Mouse (Mus musculus): ENCODE results near the gene Dkk1. TPM values are rescaled to one million over a fixed set of nuclear protein-coding genes. Genes with fewer than 3 reads are reported as not detected.
"Not testable (repeated sequence)": the region's sequence is repeated elsewhere in the genome, so short reads cannot be mapped to it uniquely, and the experiment has no call there.

Gene Dkk1
- total RNA-seq (2015) (not detected in 2 replicates), total RNA-seq (2017) (not detected in 2 replicates)

- peak; percentile 60 for ATAC-seq (replicated peaks; ENCODE audit: poor library complexity)
These were observed at the start of gene Dkk1 for GRCm38 (mm10) chr19:30549044-30549853. Gene Dkk1 (minus strand): TSS chr19:30549665.

- no peak for ATAC-seq (replicated peaks; ENCODE audit: poor library complexity)
These were observed 36.9 kb upstream of the Dkk1 start for GRCm38 (mm10) chr19:30586366-30586765.

GRCm38 (mm10) chr19:30564516-30564915 lies 15.1 kb upstream of the Dkk1 start:
- no peak for ATAC-seq (replicated peaks; ENCODE audit: poor library complexity)

DNA sequence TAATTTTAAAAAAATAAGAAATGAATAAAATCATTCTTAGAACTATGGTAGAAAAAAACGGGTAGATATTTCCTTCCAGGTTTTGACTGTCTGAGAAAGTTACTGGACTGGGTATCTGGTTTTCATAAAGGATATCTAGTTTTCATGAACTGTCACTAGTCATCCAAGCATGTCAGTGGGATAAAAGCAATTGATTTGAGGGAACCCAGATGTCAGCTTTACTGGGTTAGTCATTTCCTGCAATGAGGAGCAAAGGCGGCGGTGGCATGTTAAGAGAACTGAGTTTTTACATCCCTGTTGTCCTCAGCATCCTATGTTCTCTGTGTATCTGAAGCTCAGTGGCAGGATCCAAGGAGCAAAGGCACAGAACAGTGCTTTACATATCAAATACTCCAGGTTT lies 14.4 kb upstream of the Dkk1 start:
- ATAC-seq (replicated peaks; ENCODE audit: poor library complexity): no peak

DNA sequence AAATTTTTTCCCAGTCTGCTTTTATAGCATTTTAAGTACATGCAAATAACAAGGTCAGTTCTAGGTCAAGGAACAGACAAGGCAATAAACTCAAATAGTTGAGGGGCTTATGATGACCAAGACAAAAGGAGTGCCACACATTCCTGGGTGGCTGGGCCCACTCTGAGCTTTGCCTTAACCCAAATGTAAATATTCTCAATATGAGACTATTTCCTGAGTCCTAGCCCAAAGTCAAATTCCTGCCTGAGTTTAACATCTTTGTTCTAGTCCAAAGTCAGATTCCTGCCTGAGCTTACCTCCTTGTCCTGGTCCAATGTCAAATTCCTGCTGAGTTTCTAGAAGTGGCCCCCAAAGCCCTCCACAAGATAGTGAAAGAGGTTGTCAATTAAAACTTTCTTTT lies 8.6 kb upstream of the Dkk1 start:
- no peak for ATAC-seq (replicated peaks; ENCODE audit: poor library complexity)

- peak; percentile 74 for ATAC-seq (replicated peaks; ENCODE audit: poor library complexity)
These were observed 5.0 kb upstream of the Dkk1 start for GRCm38 (mm10) chr19:30554467-30554881.

GRCm38 (mm10) chr19:30553740-30554139 lies 4.3 kb upstream of the Dkk1 start:
- no peak for ATAC-seq (replicated peaks; ENCODE audit: poor library complexity)

- ATAC-seq (replicated peaks; ENCODE audit: poor library complexity): no peak
These were observed 2.8 kb upstream of the Dkk1 start for GRCm38 (mm10) chr19:30552260-30552659.

DNA sequence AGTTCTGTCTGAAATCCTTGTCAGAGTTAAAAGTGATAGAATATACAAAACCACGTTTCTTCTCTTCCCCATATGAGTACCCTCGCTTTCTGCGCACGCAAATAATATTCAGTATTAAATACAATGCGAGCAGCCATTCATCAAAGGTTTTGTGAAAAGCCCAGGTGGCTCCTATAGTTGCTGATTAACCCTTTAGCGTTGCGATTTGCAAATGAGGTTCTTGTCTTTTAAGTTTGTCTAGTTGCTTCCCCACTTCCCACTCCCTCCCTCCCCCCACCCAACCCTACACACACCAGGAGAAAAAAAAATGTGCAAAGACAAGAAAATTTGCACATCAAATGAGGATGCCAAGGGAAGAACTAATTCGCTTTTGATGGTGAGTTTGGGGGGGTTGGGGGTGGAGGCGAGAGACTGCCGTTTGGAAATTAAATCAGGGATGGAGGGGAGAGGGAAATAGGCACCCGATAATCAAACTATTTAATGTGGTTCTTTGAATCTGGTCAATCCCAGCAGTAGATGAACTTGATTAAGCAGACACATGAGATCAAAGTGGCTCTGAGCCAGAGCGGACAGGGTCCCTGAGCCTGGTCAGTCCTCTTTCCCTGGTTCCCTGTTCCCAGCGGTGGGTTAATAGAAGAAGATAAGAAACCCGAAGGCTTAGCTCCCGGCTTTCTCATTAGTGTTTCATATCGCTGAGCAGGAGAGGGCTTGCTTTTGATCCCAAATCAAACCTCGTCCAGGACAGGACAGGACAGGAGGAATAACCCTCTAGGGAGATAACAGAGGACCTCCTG lies 586 bp upstream of the Dkk1 start:
- ATAC-seq (replicated peaks; ENCODE audit: poor library complexity): no peak

- peak; percentile 52; the same call in 1 of the 2 replicates for ATAC-seq (replicated peaks; ENCODE audit: poor library complexity)
These were observed 938 bp downstream of the Dkk1 start for GRCm38 (mm10) chr19:30548411-30549043.

- ATAC-seq (replicated peaks; ENCODE audit: poor library complexity): not testable (repeated sequence)
These were observed 10.0 kb downstream of the Dkk1 start for GRCm38 (mm10) chr19:30539365-30539941.

- no peak for ATAC-seq (replicated peaks; ENCODE audit: poor library complexity)
These were observed 32.7 kb downstream of the Dkk1 start for GRCm38 (mm10) chr19:30516771-30517170.

DNA sequence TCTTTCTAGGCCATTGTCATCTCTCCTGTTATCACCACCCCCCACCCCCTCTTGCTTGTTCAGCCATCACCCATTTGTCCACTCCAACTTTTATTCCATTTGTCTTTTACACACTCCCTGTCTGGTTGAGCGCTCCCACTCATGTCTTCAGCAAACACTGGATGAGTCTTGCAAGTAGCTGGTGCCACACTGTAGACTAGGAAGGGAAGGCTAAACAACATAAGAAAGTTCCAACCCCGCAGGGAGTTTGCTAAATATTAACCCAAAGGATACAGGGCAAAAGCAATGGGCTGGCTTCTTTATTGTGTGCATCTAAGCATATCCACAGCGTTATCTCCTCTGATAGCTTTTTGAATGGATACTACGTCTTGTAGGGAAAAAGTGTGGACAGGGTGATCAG lies 39.0 kb downstream of the Dkk1 start:
- ATAC-seq (replicated peaks; ENCODE audit: poor library complexity): no peak

GRCm38 (mm10) chr19:30505497-30505896 lies 44.0 kb downstream of the Dkk1 start:
- ATAC-seq (replicated peaks; ENCODE audit: poor library complexity): no peak

All from megakaryocyte progenitor cell, adult 5-6 weeks (primary cell).